Mouse (Mus musculus): Measurements from ENCODE around the gene Mfn2.
"Not testable (repeated sequence)": the region's sequence is repeated elsewhere in the genome, so short reads cannot be mapped to it uniquely, and the experiment has no call there.

Mfn2 gene

DNA sequence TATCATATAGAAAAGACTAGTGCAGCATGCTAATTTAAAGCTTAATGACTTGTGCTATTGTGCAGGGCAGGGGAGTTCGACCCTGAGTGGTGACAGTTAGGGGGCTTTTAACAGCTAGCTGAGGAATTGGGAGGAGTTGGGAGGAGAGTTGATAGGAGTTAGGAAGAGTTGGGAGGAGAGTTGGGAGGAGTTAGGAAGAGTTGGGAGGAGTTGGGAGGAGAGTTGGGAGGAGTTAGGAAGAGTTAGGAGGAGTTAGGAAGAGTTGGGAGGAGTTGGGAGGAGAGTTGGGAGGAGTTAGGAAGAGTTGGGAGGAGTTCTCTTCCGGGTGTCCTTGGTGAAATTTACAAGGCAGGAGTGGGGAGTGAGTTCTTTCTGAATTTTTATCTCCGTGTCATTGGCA lies 37.7 kb downstream of the Mfn2 start:
- DNase-seq, result not testable (repeated sequence)

DNA sequence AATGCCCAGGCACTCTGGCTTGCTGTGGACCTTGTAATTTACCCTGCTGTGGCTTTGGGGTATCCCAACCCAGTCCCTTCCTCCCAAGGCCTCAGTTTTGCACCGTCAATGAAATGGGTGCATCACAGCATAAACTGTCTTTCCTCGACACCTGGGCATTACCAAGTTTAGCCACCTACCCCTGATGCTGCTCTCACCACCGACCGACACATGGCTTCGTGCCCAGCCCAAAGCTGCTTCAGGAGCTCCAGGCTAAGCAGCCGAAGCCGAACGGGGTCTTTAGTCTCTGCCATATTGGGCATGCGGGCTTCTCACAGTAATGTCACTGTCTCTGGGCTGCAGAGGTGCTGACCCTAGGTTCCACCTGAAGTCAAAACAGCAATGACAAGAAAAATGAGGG lies 38.4 kb downstream of the Mfn2 start:
- no peak for DNase-seq

DNA sequence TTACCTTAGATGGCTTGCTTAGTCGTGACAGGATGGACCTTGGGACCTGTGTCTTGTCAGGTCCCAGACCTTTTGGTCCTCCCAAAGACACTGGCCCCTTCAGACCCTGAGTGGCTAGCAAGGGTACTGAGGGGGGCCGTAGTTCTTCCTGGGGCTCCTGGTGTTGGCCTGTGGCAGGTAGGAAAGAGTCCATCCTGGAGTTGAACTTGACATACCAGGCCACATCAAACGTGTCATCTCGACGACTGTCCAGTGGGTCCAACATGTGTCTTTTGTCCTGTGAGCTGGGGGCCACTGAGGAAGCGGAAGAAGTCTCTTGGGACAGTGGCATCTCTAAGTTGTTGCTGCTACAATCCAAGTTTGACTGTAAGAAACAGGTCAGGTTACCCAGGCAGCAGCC lies 38.9 kb downstream of the Mfn2 start:
- DNase-seq, result no peak

GRCm38 (mm10) chr4:147862051-147862450 lies 42.5 kb downstream of the Mfn2 start:
- DNase-seq, result no peak

DNA sequence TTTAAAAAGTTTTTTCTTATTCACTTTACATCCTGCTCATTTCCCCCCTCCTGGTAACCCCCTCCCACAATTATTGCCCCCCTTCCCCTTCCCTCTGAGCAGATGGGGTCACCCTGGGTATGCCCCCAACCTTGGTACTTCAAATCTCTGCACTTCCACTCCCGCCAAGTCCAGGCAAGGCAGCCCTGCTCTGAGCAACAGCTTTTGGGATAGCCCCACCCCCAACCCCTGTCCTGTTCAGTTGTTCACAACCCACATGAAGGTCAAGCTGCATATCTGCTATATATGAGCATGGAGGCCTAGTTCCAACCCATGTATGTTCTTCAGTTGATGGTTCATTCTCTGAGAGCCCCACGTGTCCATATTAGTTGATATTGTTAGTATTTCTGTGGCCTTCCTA lies 53.7 kb downstream of the Mfn2 start:
- DNase-seq, result no peak

GRCm38 (mm10) chr4:147848584-147848991 lies 55.9 kb downstream of the Mfn2 start:
- DNase-seq, result no peak

DNA sequence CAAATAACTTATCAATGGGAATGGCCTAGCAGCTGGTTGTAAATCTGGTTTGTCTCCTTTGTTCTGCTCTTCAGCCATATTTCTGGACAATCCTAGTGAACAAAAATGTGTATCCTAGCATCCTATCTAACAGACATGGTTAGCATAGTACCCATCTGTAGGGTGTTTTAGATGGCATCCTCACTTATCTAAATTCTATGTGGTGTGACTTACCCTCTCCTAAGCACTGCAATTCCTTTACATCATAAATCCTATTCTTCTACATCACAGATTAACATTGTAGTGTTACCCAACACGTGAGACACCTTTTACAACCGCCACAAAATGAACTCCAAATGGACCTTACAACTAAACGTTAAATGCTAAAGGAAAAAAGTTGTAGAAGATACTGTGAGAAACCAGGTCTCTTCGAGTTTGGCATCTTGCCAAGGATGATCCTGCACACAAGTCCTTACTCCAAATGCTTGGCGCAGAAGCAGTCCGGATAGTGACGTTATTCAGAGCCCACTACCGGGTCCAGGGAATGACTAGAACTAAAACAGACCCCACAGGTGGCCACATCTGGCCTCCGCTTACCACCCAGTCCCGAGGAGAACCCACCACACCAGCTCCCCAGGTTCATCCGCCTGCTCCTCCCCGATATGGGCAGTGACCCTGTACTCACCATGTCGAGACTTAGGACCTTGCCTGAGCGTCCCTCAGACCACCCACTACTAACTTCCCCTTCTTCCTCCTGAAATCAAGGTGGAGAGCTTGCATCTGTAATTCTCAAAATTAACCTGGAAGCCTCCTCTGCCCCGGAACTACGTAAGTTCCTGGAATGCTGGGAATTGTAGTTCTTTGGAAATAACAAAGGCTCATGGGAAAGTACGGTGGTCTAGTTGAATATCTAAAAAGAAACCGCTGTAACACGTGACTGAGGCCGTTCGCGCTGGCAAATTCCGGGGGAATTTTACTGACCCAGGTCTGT lies 56.6 kb downstream of the Mfn2 start, which contains the start of gene Zfp933:
Gene Zfp933 (minus strand): TSS at position 753 of the 970 bp plus-strand sequence.
- DNase-seq, result peak; percentile 68 to 72

GRCm38 (mm10) chr4:147842871-147843270 lies 61.6 kb downstream of the Mfn2 start:
- no peak for DNase-seq

DNA sequence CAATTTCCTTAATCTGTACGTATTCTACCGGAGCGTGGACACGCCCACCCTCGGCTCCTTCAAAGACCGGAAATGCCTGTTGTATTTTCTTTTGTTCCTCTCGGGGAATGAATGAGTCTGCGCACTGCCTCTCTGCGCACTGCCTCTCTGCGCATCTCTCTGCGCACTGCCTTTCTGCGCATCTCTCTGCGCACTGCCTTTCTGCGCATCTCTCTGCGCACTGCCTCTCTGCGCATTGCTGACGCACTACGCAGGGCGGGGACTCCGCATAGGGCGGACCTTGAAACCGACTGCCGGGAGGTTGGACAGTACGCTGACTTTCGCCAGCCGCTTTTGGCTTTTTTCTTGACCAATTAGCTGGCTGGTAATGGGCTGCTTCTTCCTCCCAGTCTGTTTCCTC lies 65.2 kb downstream of the Mfn2 start:
- DNase-seq, result peak in 1 of 2 experiments; percentile 46

DNA sequence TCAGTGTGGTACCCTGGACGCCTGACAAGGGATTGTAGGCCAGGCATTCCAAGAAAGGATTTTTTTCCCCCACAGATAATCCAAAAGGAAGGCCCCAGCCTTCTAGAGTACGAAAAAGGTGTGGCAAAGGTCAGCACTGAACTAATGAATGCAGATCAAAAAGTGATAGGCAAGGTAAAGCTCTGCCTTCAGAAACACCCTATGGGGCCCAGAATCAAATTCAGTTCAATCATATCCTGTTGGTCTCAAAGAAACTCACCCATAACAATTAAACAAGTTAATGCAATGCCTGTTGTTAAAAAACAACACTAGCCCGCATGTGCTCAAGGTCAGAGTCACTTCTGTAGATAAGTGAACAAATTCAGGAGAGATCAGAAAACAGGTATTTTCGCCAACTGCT lies 80.1 kb downstream of the Mfn2 start:
- no peak for DNase-seq

Data from B cell, adult 2 months (primary cell).